Mouse (Mus musculus) testis, adult 2 months (tissue): ENCODE results near the gene Aco2.

ENCODE experiments used
- CTCF ChIP-seq: fragments of 200-500 bp; IDR thresholded peaks from 2 replicates; pipeline ENCODE4 v1.5.1; 2012; ENCODE audit warnings: low read depth, mild to moderate bottlenecking, inconsistent platforms, low read length, moderate library complexity; ENCODE audit not compliant: control insufficient read depth, insufficient read depth, insufficient replicate concordance
- POLR2A ChIP-seq: fragments of 200-500 bp; IDR thresholded peaks from 2 replicates; pipeline ENCODE4 v1.6.1; 2012; ENCODE audit warnings: low read depth, mild to moderate bottlenecking, inconsistent platforms, low read length, moderate library complexity; ENCODE audit not compliant: control insufficient read depth

DNA sequence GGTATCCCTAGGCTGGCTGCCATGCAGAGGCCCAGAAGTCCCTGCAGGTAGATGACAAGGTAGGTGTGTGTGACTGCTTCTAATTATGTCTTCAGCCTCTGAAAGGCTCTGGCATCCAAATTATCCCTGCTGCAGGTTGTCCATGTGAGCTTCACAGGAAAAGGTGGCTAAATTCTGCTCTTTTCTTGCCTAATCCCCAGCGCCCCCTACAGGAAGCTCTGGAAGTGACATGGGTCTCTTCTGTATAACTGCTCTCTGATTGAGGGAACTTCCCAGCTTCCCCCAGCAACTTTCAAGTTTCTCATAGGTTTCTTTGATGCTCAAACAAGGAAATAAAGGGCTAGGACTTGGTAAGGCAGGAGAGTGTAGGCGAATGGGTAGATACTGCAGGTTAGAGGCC lies 32.8 kb downstream of the Aco2 start:
- no peak for TF ChIP-seq CTCF
- TF ChIP-seq POLR2A, result no peak
